Mouse (Mus musculus) myocyte (in vitro differentiated cells): ENCODE results near the gene Myh7. TPM values are rescaled to one million over a fixed set of nuclear protein-coding genes. Genes with fewer than 3 reads are reported as not detected.
"Not testable (repeated sequence)": the region's sequence is repeated elsewhere in the genome, so short reads cannot be mapped to it uniquely, and the experiment has no call there.

Experiments
- H3K27me3 ChIP-seq: one replicate; pipeline ENCODE4 v1.6.1; 2011; ENCODE audit not compliant: control insufficient read depth, insufficient read depth, insufficient read length
- H3K36me3 ChIP-seq: one replicate; pipeline ENCODE4 v1.6.1; 2011; ENCODE audit not compliant: control insufficient read depth, insufficient read depth
- H3K4me2 ChIP-seq: one replicate; pipeline ENCODE4 v1.6.1; 2011; ENCODE audit warnings: low read depth, control low read depth
- H3K4me3 ChIP-seq: one replicate; pipeline ENCODE4 v1.5.1; 2011; ENCODE audit warnings: mild to moderate bottlenecking, control low read depth, moderate library complexity
- H3K79me2 ChIP-seq: one replicate; pipeline ENCODE4 v1.6.1; 2011; ENCODE audit not compliant: control insufficient read depth, insufficient read depth
- H3ac ChIP-seq: one replicate; pipeline ENCODE4 v1.6.1; 2011; ENCODE audit not compliant: control insufficient read depth, insufficient read length
- CEBPB ChIP-seq: IDR thresholded peaks from 2 replicates; pipeline ENCODE4 v1.6.1; 2011; ENCODE audit warnings: mild to moderate bottlenecking, moderate library complexity; ENCODE audit not compliant: poor library complexity, insufficient read depth, severe bottlenecking
- E2F4 ChIP-seq: IDR thresholded peaks from one replicate; pipeline ENCODE4 v1.6.1; 2011; ENCODE audit warnings: mild to moderate bottlenecking, control low read depth, moderate library complexity; ENCODE audit not compliant: insufficient read depth
- MAX ChIP-seq: IDR thresholded peaks from one replicate; pipeline ENCODE4 v1.6.1; 2011; ENCODE audit warnings: low read depth, mild to moderate bottlenecking, control low read depth
- MYOD1 ChIP-seq, 3 experiments: IDR thresholded peaks; one replicate each; pipeline ENCODE4 v1.6.1; 2011; ENCODE audit warnings: control low read depth in 2 of 3, low read depth in 2 of 3, mild to moderate bottlenecking in 2 of 3, moderate library complexity in 1 of 3; ENCODE audit not compliant: insufficient read length in 2 of 3, control insufficient read depth in 1 of 3
- MYOG ChIP-seq, 3 experiments: IDR thresholded peaks; one replicate each; pipeline ENCODE4 v1.6.1; 2011; ENCODE audit warnings: control low read depth in 2 of 3, low read depth in 2 of 3, mild to moderate bottlenecking in 2 of 3; ENCODE audit not compliant: insufficient read length in 2 of 3, control insufficient read depth in 1 of 3, insufficient read depth in 1 of 3
- POLR2A ChIP-seq: IDR thresholded peaks from one replicate; pipeline ENCODE4 v1.6.1; 2011; ENCODE audit warnings: low read depth, mild to moderate bottlenecking, control low read depth, moderate library complexity; ENCODE audit not compliant: insufficient read length
- POLR2AphosphoS2 ChIP-seq: IDR thresholded peaks from one replicate; pipeline ENCODE4 v1.6.1; 2011; ENCODE audit warnings: low read depth, control low read depth; ENCODE audit not compliant: insufficient read length
- REST ChIP-seq: IDR thresholded peaks from one replicate; pipeline ENCODE4 v1.6.1; 2011; ENCODE audit warnings: mild to moderate bottlenecking, control low read depth, moderate library complexity; ENCODE audit not compliant: insufficient read depth, insufficient read length
- SRF ChIP-seq: IDR thresholded peaks from one replicate; pipeline ENCODE4 v1.6.1; 2011; ENCODE audit warnings: low read depth; ENCODE audit not compliant: control insufficient read depth, insufficient read length
- TCF12 ChIP-seq: IDR thresholded peaks from one replicate; pipeline ENCODE4 v1.6.1; 2011; ENCODE audit warnings: mild to moderate bottlenecking, control low read depth; ENCODE audit not compliant: poor library complexity, insufficient read depth, severe bottlenecking
- TCF3 ChIP-seq: IDR thresholded peaks from one replicate; pipeline ENCODE4 v1.6.1; 2011; ENCODE audit warnings: low read depth, control low read depth; ENCODE audit not compliant: insufficient read length
- USF1 ChIP-seq: IDR thresholded peaks from one replicate; pipeline ENCODE4 v1.6.1; 2011; ENCODE audit warnings: low read depth, mild to moderate bottlenecking, control low read depth, moderate library complexity
- polyA plus RNA-seq: library from polyadenylated mRNA; unstranded; fragments of >200 nt; fragmentation: generic; extraction: Trizol; gene quantifications from one replicate; pipeline ENCODE4 v1.2.1, GENCODE M21; 2012; ENCODE audit warnings: missing spikeins

The Myh7 gene
- polyA plus RNA-seq, 1 experiment, result 56.5 TPM

DNA sequence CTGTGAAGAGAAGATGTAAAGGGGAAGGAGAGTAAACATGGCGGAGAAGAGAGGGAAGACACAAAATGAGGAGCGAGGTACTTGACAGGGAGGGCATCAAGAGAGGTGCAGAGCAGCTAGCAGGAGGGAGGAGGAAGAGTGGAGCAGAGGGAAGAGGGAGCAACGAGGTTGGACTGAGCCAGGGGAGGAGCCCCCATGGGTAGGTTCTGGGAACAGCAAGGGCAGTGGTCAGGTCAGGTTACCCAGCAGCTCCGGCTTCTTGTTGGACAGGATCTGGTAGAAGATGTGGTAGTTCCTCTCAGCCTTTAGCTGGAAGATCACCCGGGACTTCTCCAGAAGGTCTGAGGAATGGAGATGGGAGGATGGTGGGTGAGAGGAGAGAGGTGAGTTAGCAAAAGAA is 32.9 kb downstream of the Myh7 start:
- Histone ChIP-seq H3K4me2 (no peak overlapping the region), H3K36me3 (no peaks in the 10 kb centered on the region), H3K79me2 (no peaks in the 10 kb centered on the region), H3K4me3 (no peak overlapping the region), H3K27me3 (peaks cover 54% of the 10 kb centered on the region), H3ac (no peak overlapping the region)
- TF ChIP-seq MAX (no peak), MYOG (IDR thresholded peaks at IDR 0.05; ENCODE audit: control insufficient read depth in 1 of 3, insufficient read depth in 1 of 3, insufficient read length in 2 of 3, low read depth in 2 of 3) (no peak), SRF (no peak), POLR2AphosphoS2 (no peak), MYOD1 (IDR thresholded peaks at IDR 0.05; ENCODE audit: control insufficient read depth in 1 of 3, insufficient read length in 2 of 3, low read depth in 2 of 3) (no peak), REST (no peak)

DNA sequence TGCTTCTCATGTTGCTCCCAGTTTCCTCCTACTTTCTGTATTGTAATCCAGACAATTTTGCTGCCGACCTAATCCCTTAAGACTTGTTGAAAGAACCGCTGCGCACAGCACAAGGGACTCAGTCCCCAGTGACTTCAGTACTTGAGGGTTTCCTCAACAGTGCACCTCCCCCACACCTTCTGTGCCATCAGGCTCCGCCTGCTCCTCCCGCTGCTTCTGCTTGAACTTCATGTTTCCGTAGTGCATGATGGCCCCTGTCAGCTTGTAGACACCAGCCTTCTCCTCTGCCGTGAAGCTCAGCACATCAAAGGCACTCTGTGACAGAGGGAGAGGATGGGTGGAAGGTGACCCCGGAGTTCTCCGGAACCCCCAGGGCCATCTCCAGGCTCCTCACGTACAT is 33.7 kb downstream of the Myh7 start:
- Histone ChIP-seq H3K79me2 (no peaks in the 10 kb centered on the region), H3K4me3 (no peak overlapping the region), H3K36me3 (no peaks in the 10 kb centered on the region), H3ac (no peak overlapping the region), H3K4me2 (no peak overlapping the region), H3K27me3 (peaks cover 52% of the 10 kb centered on the region)
- TF ChIP-seq SRF (no peak), MYOG (IDR thresholded peaks at IDR 0.05; ENCODE audit: control insufficient read depth in 1 of 3, insufficient read depth in 1 of 3, insufficient read length in 2 of 3, low read depth in 2 of 3) (no peak), POLR2A (no peak), TCF12 (no peak), MYOD1 (IDR thresholded peaks at IDR 0.05; ENCODE audit: control insufficient read depth in 1 of 3, insufficient read length in 2 of 3, low read depth in 2 of 3) (no peak), REST (no peak), E2F4 (no peak), POLR2AphosphoS2 (no peak), CEBPB (no peak), TCF3 (no peak), USF1 (no peak), MAX (no peak)

DNA sequence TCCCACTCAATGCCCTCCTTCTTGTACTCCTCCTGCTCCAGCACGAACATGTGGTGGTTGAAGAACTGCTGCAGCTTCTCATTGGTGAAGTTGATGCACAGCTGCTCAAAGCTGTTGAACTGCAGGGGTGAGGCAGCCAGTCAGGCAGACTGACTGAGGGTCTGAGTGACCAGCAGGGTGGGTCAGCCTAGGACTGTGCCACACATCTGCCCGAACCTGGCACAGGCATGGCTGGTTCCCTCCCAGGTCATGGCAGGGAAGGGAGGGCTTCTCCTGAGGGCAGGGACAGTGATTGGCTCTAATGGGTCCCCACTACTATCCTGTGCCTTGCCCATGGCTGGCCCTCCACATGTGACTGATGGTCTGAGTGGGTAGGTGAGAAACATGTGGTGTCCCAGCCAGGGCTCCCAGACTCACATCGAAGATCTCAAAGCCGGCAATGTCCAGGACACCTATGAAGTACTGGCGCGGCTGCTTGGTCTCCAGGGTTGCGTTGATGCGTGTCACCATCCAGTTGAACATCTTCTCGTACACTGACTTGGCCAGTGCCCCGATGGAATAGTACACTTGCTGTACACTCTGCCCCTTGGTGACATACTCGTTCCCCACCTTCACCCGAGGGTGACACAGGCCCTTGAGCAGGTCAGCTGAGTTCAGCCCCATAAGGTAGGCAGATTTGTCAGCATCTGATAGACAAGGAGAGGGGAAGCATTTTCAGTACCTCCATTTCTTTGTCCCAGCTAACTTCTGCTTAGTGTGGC is 34.4 kb downstream of the Myh7 start:
- not testable (repeated sequence) for H3K79me2 ChIP-seq, H3ac ChIP-seq, H3K36me3 ChIP-seq, H3K4me2 ChIP-seq, H3K4me3 ChIP-seq
- peaks cover 50% of the 10 kb centered on the region for H3K27me3 ChIP-seq

DNA sequence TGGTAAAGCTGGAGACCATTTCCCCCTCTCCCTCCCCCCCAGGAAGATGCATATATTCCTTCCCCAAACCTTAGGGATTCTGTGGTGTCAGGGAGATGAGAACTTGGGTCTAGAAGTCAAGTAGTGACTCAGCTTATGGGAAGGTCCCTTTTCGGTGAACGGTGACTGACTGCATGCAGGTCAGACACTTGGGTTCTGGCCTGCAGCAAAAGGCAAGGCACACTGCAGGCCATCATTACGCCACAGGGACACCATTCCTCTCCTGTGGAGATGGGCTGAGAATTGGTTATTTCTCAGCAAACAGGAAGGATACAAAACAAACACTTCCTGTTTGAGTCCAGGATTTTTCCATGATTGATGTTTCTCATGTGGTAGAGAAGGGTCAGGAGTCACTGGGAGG is 35.2 kb downstream of the Myh7 start:
- H3K36me3 ChIP-seq, result no peaks in the 10 kb centered on the region
- no peaks in the 10 kb centered on the region for H3K79me2 ChIP-seq
- peaks cover 48% of the 10 kb centered on the region for H3K27me3 ChIP-seq
- no peak overlapping the region for H3K4me2 ChIP-seq
- TF ChIP-seq MAX (no peak), SRF (no peak), POLR2A (no peak), E2F4 (no peak), TCF3 (no peak), REST (no peak), POLR2AphosphoS2 (no peak), TCF12 (no peak), MYOD1 (IDR thresholded peaks at IDR 0.05; ENCODE audit: control insufficient read depth in 1 of 3, insufficient read length in 2 of 3, low read depth in 2 of 3) (no peak), MYOG (IDR thresholded peaks at IDR 0.05; ENCODE audit: control insufficient read depth in 1 of 3, insufficient read depth in 1 of 3, insufficient read length in 2 of 3, low read depth in 2 of 3) (no peak), CEBPB (no peak), USF1 (no peak)
- H3ac ChIP-seq, result no peak overlapping the region
- no peak overlapping the region for H3K4me3 ChIP-seq

DNA sequence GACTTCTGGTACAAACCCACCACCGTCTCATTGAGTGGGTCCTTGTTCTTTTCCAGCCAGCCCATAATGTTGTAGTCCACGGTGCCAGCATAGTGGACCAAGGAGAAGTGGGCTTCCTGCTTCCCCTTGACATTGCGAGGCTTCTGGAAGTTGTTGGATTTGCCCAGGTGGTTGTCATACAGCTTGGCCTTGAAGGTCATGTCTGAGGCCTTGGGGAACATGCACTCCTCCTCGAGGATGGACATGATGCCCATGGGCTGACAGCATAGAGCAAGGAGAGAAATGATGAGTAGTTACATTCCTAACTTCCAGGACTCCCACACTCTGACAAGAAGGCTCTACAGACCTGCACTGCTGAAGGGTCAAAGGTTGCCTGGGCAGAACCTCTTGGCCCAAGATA is 35.9 kb downstream of the Myh7 start:
- no peak overlapping the region for H3K4me2 ChIP-seq
- TF ChIP-seq TCF12 (no peak), SRF (no peak), TCF3 (no peak), MYOG (IDR thresholded peaks at IDR 0.05; ENCODE audit: control insufficient read depth in 1 of 3, insufficient read depth in 1 of 3, insufficient read length in 2 of 3, low read depth in 2 of 3) (no peak), USF1 (no peak), MAX (no peak), MYOD1 (IDR thresholded peaks at IDR 0.05; ENCODE audit: control insufficient read depth in 1 of 3, insufficient read length in 2 of 3, low read depth in 2 of 3) (no peak), CEBPB (no peak), POLR2A (no peak)
- H3K79me2 ChIP-seq, result no peaks in the 10 kb centered on the region
- no peaks in the 10 kb centered on the region for H3K36me3 ChIP-seq
- H3K27me3 ChIP-seq, result peaks cover 42% of the 10 kb centered on the region
- H3K4me3 ChIP-seq, result no peak overlapping the region
- no peak overlapping the region for H3ac ChIP-seq
